Mouse (Mus musculus): ENCODE measurements around the gene Gprin1. TPM values are rescaled to one million over a fixed set of nuclear protein-coding genes. Genes with fewer than 3 reads are reported as not detected.

Gene Gprin1
- polyA plus RNA-seq, 1 experiment from 2014 or later = 16.8 TPM

DNA sequence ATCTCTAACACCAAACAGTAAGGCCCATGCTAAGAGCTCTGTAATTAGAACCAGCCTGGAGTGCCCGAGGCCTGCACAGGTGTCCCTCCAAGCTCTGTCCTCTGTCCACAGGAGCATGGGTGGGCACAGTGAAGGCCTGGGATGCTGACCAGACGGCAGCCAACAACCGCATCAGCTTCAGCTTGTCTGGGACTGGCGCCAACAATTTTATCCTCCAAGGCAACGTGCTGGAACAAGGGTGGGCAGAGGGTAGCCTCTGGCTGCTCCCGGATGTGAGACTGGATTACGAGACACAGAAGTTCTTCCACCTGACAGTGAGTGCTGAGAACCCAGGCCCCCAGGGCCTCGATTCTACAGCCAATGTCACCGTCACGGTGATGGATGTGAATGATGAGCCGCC lies 23.5 kb downstream of the Gprin1 start:
- Histone ChIP-seq H3K4me1 (ENCODE audit: control insufficient read depth, insufficient read depth, low read length) (no peaks in the 10 kb centered on the region), H3K36me3 (ENCODE audit: control insufficient read depth, insufficient read depth, low read length) (no peaks in the 10 kb centered on the region), H3K4me2 (ENCODE audit: low read length) (no peak overlapping the region), H3K9me3 (replicated peaks; ENCODE audit: control insufficient read depth, low read length) (no peaks in the 10 kb centered on the region), H3K27me3 (replicated peaks; ENCODE audit: control insufficient read depth, insufficient read depth, low read length) (no peaks in the 10 kb centered on the region), H3K4me3 (ENCODE audit: low read depth, low read length) (no peak overlapping the region), H3K27ac (ENCODE audit: low read depth, low read length) (no peak overlapping the region), H3K9ac (ENCODE audit: low read length) (no peak overlapping the region)
- no peak for DNase-seq (ENCODE audit: low spot score)
- no peak for ATAC-seq
- 67% methylated on average over 11 of the region's 11 CpGs for WGBS

DNA sequence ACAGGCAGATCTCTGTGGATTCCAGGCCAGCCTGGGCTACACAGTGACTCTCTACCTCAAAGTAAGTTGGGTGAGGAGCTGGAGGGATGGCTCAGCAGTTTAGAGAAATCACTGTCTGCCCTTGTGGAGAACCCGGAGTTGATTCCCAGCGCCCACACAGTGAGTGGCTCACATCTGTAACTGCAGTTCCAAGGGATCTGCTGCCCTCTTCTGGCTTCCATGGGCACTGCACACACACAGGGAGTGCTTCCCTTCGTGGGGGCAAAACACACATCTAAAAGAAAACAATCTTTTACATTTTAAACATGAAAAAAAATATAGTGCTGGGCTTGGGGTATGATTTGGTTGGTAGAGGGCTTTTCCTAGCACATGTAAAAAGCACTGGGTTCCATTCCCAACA lies 26.5 kb downstream of the Gprin1 start:
- Histone ChIP-seq H3K9ac (ENCODE audit: low read length) (no peak overlapping the region), H3K36me3 (ENCODE audit: control insufficient read depth, insufficient read depth, low read length) (no peaks in the 10 kb centered on the region), H3K4me1 (ENCODE audit: control insufficient read depth, insufficient read depth, low read length) (no peaks in the 10 kb centered on the region), H3K4me2 (ENCODE audit: low read length) (no peak overlapping the region), H3K27ac (ENCODE audit: low read depth, low read length) (no peak overlapping the region), H3K4me3 (ENCODE audit: low read depth, low read length) (no peak overlapping the region), H3K9me3 (replicated peaks; ENCODE audit: control insufficient read depth, low read length) (no peaks in the 10 kb centered on the region), H3K27me3 (replicated peaks; ENCODE audit: control insufficient read depth, insufficient read depth, low read length) (no peaks in the 10 kb centered on the region)
- ATAC-seq (no peak), DNase-seq (ENCODE audit: low spot score) (no peak)
- 92% methylated on average over 3 of the region's 3 CpGs for WGBS

DNA sequence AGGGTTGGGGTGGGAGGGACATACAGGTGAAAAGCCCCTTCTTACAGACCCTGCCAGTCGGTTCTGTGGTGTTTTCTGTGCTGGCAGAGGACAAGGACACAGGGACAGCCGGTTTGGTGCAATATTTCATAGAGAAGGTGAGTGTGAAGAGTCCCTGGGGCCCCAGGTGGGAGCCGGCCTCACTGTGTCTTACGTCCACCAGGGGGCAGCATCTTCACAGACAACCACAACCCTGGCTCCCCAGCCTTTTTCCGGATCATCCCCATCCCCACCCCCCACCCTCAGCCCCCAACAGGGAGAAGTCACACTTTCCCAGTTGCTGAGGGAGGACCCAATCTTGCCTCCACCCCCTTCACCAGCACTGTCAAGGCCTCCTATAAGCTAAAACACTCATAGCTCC lies 32.8 kb downstream of the Gprin1 start:
- 1% methylated on average over 5 of the region's 5 CpGs for WGBS
- no peaks in the 10 kb centered on the region for H3K27me3 ChIP-seq (replicated peaks; ENCODE audit: control insufficient read depth, insufficient read depth, low read length)
- DNase-seq (ENCODE audit: low spot score) (peak; percentile 68), ATAC-seq (peak; percentile 34; the same call in 1 of the 2 replicates)
- no peaks in the 10 kb centered on the region for H3K9me3 ChIP-seq (replicated peaks; ENCODE audit: control insufficient read depth, low read length)
- H3K27ac ChIP-seq (ENCODE audit: low read depth, low read length) = no peak overlapping the region
- H3K4me2 ChIP-seq (ENCODE audit: low read length) = no peak overlapping the region
- H3K4me3 ChIP-seq (ENCODE audit: low read depth, low read length) = no peak overlapping the region
- H3K4me1 ChIP-seq (ENCODE audit: control insufficient read depth, insufficient read depth, low read length) = no peaks in the 10 kb centered on the region
- no peak overlapping the region for H3K9ac ChIP-seq (ENCODE audit: low read length)
- H3K36me3 ChIP-seq (ENCODE audit: control insufficient read depth, insufficient read depth, low read length) = no peaks in the 10 kb centered on the region

DNA sequence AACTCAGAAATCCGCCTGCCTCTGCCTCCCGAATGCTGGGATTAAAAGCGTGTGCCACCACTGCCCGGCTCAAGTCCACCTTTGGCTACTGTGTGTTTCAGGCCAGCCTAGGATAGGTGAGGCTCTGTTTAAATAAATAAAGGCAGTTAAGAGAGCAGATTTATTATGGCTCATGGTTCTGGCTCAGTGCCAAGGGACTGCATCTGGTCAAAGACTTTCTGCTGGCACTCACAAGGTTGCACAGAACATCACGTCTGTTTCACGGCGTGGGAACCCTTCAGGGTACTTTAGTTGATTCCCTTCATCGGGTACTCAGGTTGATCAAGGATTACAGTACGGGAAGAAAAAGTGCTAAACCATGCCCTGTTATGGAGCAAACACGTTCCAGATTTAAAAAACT lies 34.7 kb downstream of the Gprin1 start:
- Histone ChIP-seq H3K27ac (ENCODE audit: low read depth, low read length) (no peak overlapping the region), H3K9me3 (replicated peaks; ENCODE audit: control insufficient read depth, low read length) (no peaks in the 10 kb centered on the region), H3K27me3 (replicated peaks; ENCODE audit: control insufficient read depth, insufficient read depth, low read length) (no peaks in the 10 kb centered on the region), H3K4me2 (ENCODE audit: low read length) (no peak overlapping the region), H3K36me3 (ENCODE audit: control insufficient read depth, insufficient read depth, low read length) (no peaks in the 10 kb centered on the region), H3K4me1 (ENCODE audit: control insufficient read depth, insufficient read depth, low read length) (no peaks in the 10 kb centered on the region), H3K4me3 (ENCODE audit: low read depth, low read length) (no peak overlapping the region), H3K9ac (ENCODE audit: low read length) (no peak overlapping the region)
- ATAC-seq (no peak), DNase-seq (ENCODE audit: low spot score) (peak; percentile 25)
- 78% methylated on average over 10 of the region's 10 CpGs for WGBS

DNA sequence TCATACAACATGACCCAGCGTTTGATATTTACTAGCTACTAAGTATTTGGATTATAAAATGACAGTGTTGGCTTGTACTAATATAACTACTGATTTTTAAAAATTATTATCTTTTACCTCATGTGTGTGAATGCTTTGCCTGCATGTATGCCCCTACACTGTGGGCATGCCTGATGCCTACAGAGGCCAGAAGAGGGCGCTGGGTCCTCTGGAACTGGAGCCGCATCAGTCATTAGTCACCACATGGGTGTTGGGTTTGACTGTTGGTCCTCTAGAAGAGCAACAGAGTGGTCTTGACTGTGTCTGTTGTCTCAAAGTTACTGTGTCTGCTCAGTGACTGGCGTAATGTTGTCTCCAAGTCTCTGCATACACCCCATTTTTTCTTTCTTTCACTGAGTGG lies 35.3 kb downstream of the Gprin1 start:
- Histone ChIP-seq H3K27me3 (replicated peaks; ENCODE audit: control insufficient read depth, insufficient read depth, low read length) (no peaks in the 10 kb centered on the region), H3K4me3 (ENCODE audit: low read depth, low read length) (no peak overlapping the region), H3K9ac (ENCODE audit: low read length) (no peak overlapping the region), H3K9me3 (replicated peaks; ENCODE audit: control insufficient read depth, low read length) (no peaks in the 10 kb centered on the region), H3K4me1 (ENCODE audit: control insufficient read depth, insufficient read depth, low read length) (no peaks in the 10 kb centered on the region), H3K36me3 (ENCODE audit: control insufficient read depth, insufficient read depth, low read length) (no peaks in the 10 kb centered on the region), H3K27ac (ENCODE audit: low read depth, low read length) (no peak overlapping the region), H3K4me2 (ENCODE audit: low read length) (no peak overlapping the region)
- DNase-seq (ENCODE audit: low spot score) = no peak
- 41% methylated on average over 4 of the region's 4 CpGs for WGBS
- no peak for ATAC-seq

DNA sequence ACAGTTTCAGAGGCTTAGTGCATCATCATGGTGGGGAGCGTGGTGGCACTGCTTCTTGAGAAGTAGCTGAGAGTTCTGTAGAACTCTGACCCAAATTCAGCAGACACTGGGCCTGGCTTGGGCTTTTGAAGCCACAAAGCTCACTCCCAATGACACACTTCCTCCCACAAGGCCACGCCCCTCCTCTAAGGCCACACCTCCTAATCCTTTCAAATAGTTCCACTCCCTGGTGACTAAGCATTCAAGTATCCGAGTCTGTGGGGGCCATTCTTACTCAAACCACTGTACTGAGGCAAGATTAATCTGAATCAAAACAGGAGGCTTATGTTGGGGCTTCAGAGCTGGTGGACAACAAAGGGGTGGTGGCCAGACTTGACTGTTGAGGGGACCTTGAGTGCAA lies 38.8 kb downstream of the Gprin1 start:
- 84% methylated on average over 3 of the region's 3 CpGs for WGBS

DNA sequence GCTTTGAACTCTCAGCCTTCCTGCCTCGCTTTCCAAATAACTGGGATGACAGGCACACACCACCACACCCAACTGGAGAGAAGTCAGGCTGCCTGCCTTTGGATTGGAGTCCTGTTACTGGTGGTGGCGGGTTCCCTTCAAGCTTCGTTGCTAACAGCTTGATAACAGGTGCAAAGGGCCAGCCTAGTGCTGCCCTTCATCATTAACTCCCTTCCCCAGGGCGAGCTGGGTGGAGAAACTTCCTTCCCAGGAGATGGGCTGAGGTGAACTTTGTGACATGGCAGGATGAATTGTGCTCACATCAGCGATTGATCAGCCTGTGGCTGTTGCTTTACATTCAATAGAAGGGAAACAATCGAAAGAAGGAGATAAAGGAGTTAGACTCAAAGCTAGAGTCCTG lies 44.8 kb downstream of the Gprin1 start:
- Histone ChIP-seq H3K9ac (ENCODE audit: low read length) (no peak overlapping the region), H3K4me2 (ENCODE audit: low read length) (no peak overlapping the region), H3K27ac (ENCODE audit: low read depth, low read length) (no peak overlapping the region), H3K36me3 (ENCODE audit: control insufficient read depth, insufficient read depth, low read length) (no peaks in the 10 kb centered on the region), H3K4me1 (ENCODE audit: control insufficient read depth, insufficient read depth, low read length) (no peaks in the 10 kb centered on the region), H3K4me3 (ENCODE audit: low read depth, low read length) (no peak overlapping the region), H3K9me3 (replicated peaks; ENCODE audit: control insufficient read depth, low read length) (no peaks in the 10 kb centered on the region), H3K27me3 (replicated peaks; ENCODE audit: control insufficient read depth, insufficient read depth, low read length) (no peaks in the 10 kb centered on the region)
- WGBS = 53% methylated on average over 6 of the region's 6 CpGs
- ATAC-seq = no peak
- no peak for DNase-seq (ENCODE audit: low spot score)

More for the DNA sequence above, 38.8 kb downstream of the Gprin1 start:
- no peak overlapping the region for H3K4me2 ChIP-seq (ENCODE audit: low read length)
- DNase-seq (ENCODE audit: low spot score) = no peak
- no peak overlapping the region for H3K9ac ChIP-seq (ENCODE audit: low read length)
- ATAC-seq = no peak
- H3K4me1 ChIP-seq (ENCODE audit: control insufficient read depth, insufficient read depth, low read length) = no peaks in the 10 kb centered on the region
- no peaks in the 10 kb centered on the region for H3K9me3 ChIP-seq (replicated peaks; ENCODE audit: control insufficient read depth, low read length)
- H3K27me3 ChIP-seq (replicated peaks; ENCODE audit: control insufficient read depth, insufficient read depth, low read length) = no peaks in the 10 kb centered on the region
- no peak overlapping the region for H3K27ac ChIP-seq (ENCODE audit: low read depth, low read length)
- H3K36me3 ChIP-seq (ENCODE audit: control insufficient read depth, insufficient read depth, low read length) = no peaks in the 10 kb centered on the region
- H3K4me3 ChIP-seq (ENCODE audit: low read depth, low read length) = no peak overlapping the region

DNA sequence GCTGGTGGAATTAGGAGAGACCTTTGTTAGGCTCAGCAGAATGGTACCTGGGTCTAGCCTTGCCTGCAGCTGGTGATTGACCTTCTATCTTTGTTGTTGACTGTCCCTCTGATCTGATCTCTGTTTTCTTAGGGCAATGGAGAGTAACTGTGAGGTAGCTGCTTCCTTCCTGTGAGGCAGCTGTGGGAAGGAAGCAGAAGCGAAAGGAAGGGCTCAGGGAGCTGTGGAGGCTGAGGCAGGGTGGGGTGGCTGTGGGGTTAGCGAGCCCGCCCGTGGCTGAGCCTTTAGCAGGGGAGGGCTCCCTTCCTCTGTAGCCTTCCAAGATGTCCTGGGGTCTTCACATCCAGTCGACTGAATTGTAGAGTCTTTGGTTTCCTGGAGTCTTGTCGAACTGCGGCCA lies 47.2 kb downstream of the Gprin1 start:
- 77% methylated on average over 7 of the region's 7 CpGs for WGBS
- ATAC-seq (no peak), DNase-seq (ENCODE audit: low spot score) (no peak)
- H3K4me2 ChIP-seq (ENCODE audit: low read length) = no peak overlapping the region
- no peaks in the 10 kb centered on the region for H3K9me3 ChIP-seq (replicated peaks; ENCODE audit: control insufficient read depth, low read length)
- H3K4me3 ChIP-seq (ENCODE audit: low read depth, low read length) = no peak overlapping the region
- H3K4me1 ChIP-seq (ENCODE audit: control insufficient read depth, insufficient read depth, low read length) = no peaks in the 10 kb centered on the region
- no peaks in the 10 kb centered on the region for H3K36me3 ChIP-seq (ENCODE audit: control insufficient read depth, insufficient read depth, low read length)
- H3K27me3 ChIP-seq (replicated peaks; ENCODE audit: control insufficient read depth, insufficient read depth, low read length) = no peaks in the 10 kb centered on the region
- no peak overlapping the region for H3K9ac ChIP-seq (ENCODE audit: low read length)
- no peak overlapping the region for H3K27ac ChIP-seq (ENCODE audit: low read depth, low read length)

DNA sequence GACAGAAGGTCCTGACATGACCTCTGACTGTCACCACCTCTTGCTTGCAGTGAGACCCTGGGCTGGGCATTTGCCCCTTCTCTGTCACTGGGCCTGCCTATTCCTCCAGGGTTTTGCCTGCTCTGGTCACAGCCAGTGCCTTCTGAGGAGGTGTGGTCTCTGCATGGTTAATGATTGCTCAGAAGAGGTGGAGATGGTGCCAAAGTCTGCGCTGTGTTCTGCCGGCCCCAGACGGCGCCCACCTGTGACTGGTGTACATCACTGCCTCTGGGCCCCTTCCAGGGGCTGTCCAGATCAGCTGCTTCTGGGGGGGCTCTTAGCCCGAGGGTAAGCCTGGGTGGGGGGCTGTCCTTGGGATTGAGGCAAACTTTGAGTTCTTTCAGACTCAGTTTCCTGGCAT lies 48.4 kb downstream of the Gprin1 start, which contains the start of gene Cdhr2:
TSS of gene Cdhr2 (plus strand) at position 219 of the 400 bp plus-strand sequence.
- H3K9ac ChIP-seq (ENCODE audit: low read length) = no peak within 1 kb of the TSS
- H3K4me3 ChIP-seq (ENCODE audit: low read depth, low read length) = no peak within 1 kb of the TSS
- no peak within 1 kb of the TSS for H3K27ac ChIP-seq (ENCODE audit: low read depth, low read length)
- no peak for DNase-seq (ENCODE audit: low spot score)
- H3K36me3 ChIP-seq (ENCODE audit: control insufficient read depth, insufficient read depth, low read length) = no peaks in the 10 kb centered on the region
- no peaks in the 10 kb centered on the region for H3K27me3 ChIP-seq (replicated peaks; ENCODE audit: control insufficient read depth, insufficient read depth, low read length)
- ATAC-seq = no peak
- no peaks in the 10 kb centered on the region for H3K4me1 ChIP-seq (ENCODE audit: control insufficient read depth, insufficient read depth, low read length)
- no peak within 1 kb of the TSS for H3K4me2 ChIP-seq (ENCODE audit: low read length)
- WGBS = 75% methylated on average over 5 of the region's 5 CpGs
- H3K9me3 ChIP-seq (replicated peaks; ENCODE audit: control insufficient read depth, low read length) = no peaks in the 10 kb centered on the region

Measured in forebrain, embryonic 14.5 days (tissue).